Mouse (Mus musculus): ENCODE results near the gene Morn3.
A peak's percentile ranks its signal among the peaks of the same experiment; 100 is the strongest.

- TF ChIP-seq CTCF (IDR thresholded peaks at IDR 0.05; ENCODE audit: low read depth, low read length), result no peak
- no peak for TF ChIP-seq GATA1 (IDR thresholded peaks at IDR 0.05; ENCODE audit: borderline replicate concordance, low read length)
- no peak for TF ChIP-seq POLR2AphosphoS5 (IDR thresholded peaks at IDR 0.05; ENCODE audit: insufficient replicate concordance, low read depth, low read length)
- 0 out of 2 replicates have a peak, but pooled peaks have one; percentile 6 for TF ChIP-seq TAL1 (conservative IDR thresholded peaks at IDR 0.05; ENCODE audit: low read depth, low read length)
Observed at GRCm38 (mm10) chr5:123005716-123006592, 40.9 kb downstream of the Morn3 start.

All from G1E (cell line).